Mouse (Mus musculus): ENCODE measurements around the gene Fam189a1.

The Fam189a1 gene

DNA sequence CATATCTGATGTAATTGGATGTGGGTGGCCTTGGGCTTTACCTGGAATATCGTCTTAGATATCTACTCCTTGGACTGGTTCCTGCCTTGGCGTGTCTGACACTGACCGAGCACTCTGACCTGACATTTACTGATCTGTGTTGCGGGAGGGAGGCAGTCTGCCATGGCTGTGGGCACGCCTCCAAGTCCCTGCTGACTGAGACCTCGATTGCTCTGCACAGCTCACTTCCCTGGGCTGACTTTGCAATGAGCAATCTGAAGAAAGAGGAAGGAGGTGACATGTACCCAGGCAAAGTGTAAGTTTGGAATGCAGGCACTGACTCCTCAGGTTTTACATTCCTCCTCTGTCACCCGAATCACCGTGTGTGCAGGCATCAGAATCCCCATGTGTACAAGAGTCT, 364.3 kb downstream of the Fam189a1 start:
- no peak for DNase-seq

DNA sequence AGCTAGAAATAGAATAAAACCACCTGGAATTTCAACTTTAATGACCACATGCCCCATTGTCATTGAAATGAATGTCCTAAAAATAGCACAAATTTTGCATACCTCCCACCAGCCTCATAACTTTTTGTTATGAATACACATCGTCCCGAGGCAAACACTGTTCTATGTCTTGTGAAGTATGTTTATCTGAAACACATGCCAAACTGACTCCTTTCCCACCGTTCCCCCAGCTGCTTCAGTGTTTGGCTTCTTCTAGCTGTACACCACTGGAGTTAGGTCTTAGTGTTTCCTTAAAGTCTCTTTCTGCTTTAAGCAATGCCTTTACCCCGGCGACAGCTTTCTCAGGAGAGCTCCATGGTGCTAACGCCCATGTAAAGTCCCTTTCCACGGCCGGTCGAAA, 365.2 kb downstream of the Fam189a1 start:
- DNase-seq = no peak

DNA sequence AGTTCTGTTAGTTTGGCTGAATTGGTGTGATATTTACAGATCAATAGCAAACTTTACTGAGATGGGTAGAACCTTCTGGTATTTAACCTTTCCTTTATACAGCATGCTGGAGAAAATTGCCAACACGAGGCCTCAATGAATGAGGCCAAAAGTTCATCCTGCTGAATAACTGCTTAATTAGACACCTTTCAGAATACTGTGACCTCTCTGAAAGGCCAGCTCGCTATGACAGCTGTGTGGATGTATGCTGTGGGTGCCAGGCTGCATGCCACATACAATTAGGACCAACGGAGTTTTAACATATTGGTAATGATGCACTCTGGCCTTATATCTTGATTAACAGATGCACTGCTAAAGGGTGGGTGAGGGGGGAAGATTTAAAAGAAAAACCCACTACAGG, 371.3 kb downstream of the Fam189a1 start:
- DNase-seq = no peak

- DNase-seq = no peak
These were observed 376.9 kb downstream of the Fam189a1 start for GRCm38 (mm10) chr7:64779501-64779900.

GRCm38 (mm10) chr7:64776708-64777489, 379.5 kb downstream of the Fam189a1 start:
- no peak for DNase-seq

- DNase-seq = no peak
These were observed 382.9 kb downstream of the Fam189a1 start for GRCm38 (mm10) chr7:64773465-64773864.

DNA sequence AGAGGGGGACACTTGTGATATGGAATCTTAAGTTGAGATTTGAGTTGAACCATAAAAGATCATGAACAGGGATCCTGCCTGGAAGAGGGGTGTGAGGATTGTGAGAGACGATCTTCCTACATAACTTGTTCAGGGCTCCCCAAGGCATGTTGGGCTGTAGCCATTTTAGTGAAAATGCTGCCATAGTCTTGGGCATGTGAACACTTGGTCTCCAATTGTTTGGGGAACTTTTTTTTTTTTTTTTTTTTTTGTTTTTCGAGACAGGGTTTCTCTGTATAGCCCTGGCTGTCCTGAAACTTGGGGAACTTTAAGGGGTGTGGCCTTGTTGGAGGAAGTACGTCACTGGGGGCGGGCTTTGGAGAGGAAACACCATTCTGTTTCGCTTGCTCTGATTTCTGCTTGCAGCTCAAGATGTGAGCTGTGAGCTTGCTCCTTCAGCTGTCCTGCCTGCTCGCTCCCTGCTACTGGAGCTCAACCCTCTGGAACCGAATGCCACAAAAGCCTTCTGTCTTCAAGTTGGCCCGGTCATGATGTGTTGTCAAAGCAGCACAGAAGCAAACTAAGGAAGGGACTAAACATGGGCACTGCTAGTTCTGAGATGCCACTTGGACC, 385.5 kb downstream of the Fam189a1 start:
- no peak for DNase-seq

DNA sequence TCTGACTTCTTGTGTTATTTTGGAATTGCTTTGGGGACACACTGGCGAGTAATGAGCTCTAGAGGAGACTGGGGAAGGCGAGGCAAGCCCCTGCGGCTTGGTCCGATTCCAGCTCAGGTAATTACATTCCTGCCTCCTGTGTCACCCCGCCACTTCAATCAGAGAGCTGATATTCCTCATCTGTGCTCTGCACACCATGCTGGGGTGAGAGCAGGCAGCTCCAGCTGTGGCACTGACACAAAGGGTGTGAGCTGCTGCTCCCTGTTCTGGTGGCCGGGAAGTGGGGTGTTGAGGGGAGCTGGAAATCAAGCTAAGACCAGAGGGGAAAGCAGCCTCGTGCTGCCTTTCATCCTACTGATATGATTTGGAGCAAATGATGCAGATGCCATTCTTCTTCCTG, 386.6 kb downstream of the Fam189a1 start:
- no peak for DNase-seq

- DNase-seq = no peak
These were observed 390.8 kb downstream of the Fam189a1 start for GRCm38 (mm10) chr7:64765595-64765994.

GRCm38 (mm10) chr7:64755141-64755540, 401.2 kb downstream of the Fam189a1 start:
- DNase-seq = no peak

DNA sequence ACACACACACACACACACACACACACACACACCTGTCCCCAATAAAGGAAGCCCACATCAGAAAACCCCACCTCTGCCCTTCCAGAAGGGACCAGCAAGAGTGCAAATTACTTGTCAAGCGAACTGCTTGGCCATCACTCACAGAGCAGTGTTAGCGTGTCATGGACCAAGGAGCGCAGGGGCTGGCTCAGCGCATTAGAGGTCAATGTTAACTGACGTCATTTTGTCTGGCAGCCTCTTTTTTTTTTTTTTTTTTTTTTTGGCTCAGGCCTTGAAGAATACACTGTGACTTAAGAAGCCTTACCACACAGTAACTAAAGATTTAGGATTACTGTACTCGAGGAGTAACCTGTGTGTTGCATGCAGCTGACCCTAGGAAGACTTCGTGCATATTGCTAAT, 402.2 kb downstream of the Fam189a1 start:
- DNase-seq = no peak

DNA sequence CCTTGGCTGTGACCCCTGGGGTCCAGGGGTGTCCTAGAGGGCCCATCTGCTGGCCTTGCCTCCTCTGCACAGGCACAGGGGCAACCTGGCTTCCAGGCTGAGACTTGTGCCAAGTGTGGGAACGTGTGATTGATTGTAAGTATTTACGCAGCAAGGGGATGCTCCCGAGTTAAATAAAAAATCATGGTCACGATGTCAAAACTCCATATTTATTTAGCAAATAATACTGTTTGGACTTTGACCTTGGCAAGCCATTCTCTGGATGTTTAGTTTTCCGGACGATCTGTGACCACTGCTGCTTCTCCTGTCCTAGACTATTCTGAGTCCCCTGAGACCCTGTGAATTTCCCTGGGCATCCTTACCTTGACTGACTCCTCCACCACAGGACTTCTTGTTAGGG, 402.7 kb downstream of the Fam189a1 start:
- DNase-seq = no peak

- DNase-seq = no peak
These were observed 404.2 kb downstream of the Fam189a1 start for GRCm38 (mm10) chr7:64752133-64752532.

- DNase-seq = peak; percentile 8
These were observed 404.9 kb downstream of the Fam189a1 start for GRCm38 (mm10) chr7:64751465-64751864.

- no peak for DNase-seq
These were observed 412.8 kb downstream of the Fam189a1 start for GRCm38 (mm10) chr7:64743610-64744009.

DNA sequence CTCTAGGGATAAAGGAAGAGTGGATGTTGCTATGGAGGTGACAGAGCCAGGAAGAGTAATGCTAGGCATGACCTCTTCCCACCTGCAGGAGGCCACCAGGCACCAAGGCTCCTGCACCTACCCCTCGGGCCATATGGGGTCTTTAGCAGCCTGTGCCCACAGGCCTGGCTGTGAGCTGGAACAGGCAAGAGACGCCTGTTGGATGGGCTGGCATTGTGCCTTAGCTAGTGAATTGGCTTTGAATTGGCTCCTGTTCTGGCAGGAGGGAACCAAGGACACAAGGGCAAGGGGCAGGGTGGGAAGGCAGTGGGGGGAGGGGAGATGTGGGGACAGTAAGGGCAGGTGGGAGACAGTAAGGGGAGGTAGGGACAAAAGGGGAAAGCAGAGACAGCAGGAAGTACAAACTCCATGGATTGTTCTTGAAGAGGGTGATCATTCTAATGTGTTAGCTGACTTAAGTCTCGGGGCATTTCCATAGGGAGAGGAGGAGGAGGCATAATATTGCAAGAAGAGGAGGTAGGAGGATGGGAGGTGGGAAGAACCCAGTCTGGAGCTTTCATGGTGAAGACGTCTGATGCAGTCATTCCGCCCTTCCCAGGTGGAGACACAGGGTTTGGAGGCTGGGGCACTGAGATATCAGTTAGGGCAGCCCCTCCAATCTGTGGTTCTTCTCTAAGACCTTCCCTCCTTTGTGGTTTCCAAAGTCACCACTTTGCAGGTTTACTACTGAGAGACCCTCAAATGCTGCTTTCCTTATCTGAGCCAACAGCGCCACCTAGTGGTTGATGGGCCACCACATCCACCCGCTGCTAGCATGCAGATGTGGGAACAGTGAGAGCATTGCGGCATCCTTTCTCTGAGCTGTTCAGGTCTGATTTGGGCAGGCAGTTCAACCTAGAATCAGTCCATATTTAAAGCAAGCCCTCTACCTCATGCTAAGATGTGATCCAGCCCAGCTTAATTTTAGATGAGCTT, 414.8 kb downstream of the Fam189a1 start:
- DNase-seq = peak; percentile 59 to 72

GRCm38 (mm10) chr7:64739131-64739530, 417.2 kb downstream of the Fam189a1 start:
- DNase-seq = no peak

- DNase-seq = peak; percentile 24 to 27
These were observed 426.6 kb downstream of the Fam189a1 start for GRCm38 (mm10) chr7:64729785-64730184.

DNA sequence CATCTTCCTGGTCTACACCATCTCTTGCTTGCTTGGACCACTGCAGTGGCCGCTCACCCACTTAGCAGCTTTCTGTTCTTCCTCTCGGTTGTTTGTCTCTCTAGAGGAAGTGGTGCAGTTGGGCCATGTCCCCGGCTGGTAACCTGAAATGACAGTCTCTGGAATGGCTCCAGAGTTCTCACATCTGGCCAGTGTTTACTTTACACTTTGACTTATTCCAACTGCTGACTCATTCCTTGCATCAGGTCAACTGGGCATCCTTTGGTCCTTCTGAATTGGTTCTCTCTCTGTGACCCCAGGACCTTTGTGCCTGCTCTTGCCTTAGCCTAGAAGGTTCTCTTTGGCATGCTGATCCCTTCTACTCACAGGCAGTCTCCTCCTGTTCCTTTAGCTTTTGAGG, 427.6 kb downstream of the Fam189a1 start:
- DNase-seq = no peak

GRCm38 (mm10) chr7:64728181-64728591, 428.2 kb downstream of the Fam189a1 start:
- no peak for DNase-seq

DNA sequence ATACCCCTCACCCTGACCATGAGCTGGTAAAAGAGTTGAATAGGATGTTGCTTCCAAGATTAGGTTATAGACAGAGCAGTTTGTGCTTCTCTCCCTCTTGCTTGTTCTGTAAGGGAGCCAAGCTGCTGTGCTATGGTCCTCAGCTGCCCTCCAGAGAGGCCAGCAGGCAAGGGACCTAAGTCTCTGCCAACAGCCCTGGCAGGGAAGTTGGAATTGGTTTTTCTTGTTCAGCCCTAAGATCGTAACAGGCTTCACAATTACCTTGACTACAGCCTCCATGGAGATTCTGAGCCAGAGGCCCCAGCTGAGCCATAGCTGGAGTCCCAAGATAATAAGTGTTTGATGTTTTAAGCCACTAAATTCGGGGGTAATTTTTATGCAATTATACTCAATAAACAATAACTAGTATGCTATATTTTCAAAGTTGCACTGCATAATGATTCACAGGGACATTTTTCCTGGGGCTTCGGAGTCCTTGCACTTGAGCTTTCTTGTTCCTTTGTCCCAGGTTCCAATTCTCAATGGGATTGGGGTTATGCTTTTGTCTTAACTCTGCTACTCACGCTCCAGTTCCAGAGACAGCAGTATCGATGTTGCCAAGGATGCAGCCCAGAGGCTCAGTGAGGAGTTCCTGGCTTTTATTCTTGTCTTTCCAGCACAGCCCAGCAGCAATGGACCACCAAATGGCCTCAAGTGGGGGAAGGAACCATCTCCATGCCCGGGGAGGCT, 430.2 kb downstream of the Fam189a1 start:
- DNase-seq = no peak

DNA sequence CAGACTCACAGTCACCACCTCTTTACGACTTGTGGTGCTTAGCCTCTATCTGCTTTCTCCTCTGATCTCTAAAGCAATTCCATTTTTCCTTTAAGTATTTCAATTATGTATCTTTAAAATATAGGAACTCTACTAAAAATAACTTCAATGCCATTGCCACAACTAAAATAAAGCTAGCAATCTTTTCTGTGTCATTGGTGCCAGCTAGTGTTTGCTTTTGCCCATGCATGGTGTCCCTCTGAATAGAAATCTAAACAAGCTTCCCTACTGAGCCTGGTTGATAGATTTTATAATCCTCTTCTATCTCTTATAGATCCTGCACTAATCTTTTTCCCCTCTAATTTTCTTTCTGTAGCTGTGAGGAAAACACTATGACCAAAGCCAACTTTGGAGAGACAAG, 432.0 kb downstream of the Fam189a1 start:
- DNase-seq = no peak

DNA sequence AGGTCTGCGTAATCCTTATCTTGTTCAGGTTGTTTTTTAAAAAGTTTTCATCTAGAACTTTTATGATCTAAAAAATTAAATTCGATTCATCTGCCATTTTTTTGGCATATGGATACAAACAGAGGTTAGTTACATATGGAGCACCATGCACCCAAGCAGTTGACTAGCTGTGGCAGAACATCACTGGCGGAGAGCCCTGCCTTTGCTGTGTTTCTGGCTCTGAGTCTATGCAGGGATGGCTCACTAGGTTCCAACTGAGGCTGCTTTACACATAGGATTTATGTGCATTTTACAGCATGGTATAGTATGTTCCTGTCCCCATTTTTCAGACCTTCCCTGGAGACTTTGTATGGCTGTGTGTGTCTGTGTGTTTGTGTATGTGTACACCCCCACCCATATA, 433.1 kb downstream of the Fam189a1 start:
- DNase-seq = no peak
